Mouse (Mus musculus) embryonic fibroblast, embryonic 13.5 days (primary cell): ENCODE data around the gene Aff3.

Experiments used
- CTCF ChIP-seq: IDR thresholded peaks from 2 replicates; pipeline ENCODE4 v1.5.1; 2011; ENCODE audit warnings: mild to moderate bottlenecking, control low read depth, low read length, moderate library complexity, borderline replicate concordance; ENCODE audit not compliant: insufficient read depth
- POLR2A ChIP-seq: IDR thresholded peaks from 2 replicates; pipeline ENCODE4 v1.6.1; 2011; ENCODE audit warnings: low read depth, mild to moderate bottlenecking, control low read depth, low read length, moderate library complexity

DNA sequence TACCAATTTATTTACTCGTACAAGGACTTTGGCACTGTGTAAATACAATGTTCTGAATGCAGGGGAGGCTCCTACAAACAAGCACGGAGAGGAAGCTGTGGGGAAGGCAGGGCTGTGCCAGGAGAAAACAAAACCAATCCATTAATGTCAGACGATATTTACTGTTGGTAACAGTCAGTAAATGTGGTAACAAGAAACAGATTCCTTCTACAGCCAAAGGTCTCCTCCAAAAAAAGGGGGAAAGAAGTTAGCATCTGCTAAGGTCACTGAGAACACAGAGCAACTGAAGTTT, 356.1 kb downstream of the Aff3 start:
- TF ChIP-seq POLR2A (no peak), CTCF (no peak)
